Mouse (Mus musculus) MEL-GATA-1-ER (cell line): ENCODE measurements at regions not wholly inside any gene's neighbourhood (a gene's known extent, or its start where the extent isn't known, plus 50 kb on each side); places are given as distances from the start of the nearest gene placed in this dataset.

Experiments
- DNase-seq: peaks from one replicate; pipeline ENCODE4 v3.0.0-alpha.2; 2012; ENCODE audit warnings: low read depth; ENCODE audit errors: extremely low read depth

- no peak for DNase-seq
These were observed 387.9 kb upstream of the 4921530L21Rik start for GRCm38 (mm10) chr14:95493154-95493553.

- DNase-seq: no peak
These were observed 387.1 kb upstream of the 4921530L21Rik start for GRCm38 (mm10) chr14:95493958-95494357.

GRCm38 (mm10) chr14:95515072-95515471 lies 366.0 kb upstream of the 4921530L21Rik start:
- no peak for DNase-seq

- DNase-seq: no peak
These were observed 362.2 kb upstream of the 4921530L21Rik start for GRCm38 (mm10) chr14:95518837-95519236.

- peak; percentile 41 for DNase-seq
These were observed 337.2 kb upstream of the 4921530L21Rik start for GRCm38 (mm10) chr14:95543863-95544262.

- no peak for DNase-seq
These were observed 290.0 kb upstream of the 4921530L21Rik start for GRCm38 (mm10) chr14:95591075-95591474.

- no peak for DNase-seq
These were observed 284.7 kb upstream of the 4921530L21Rik start for GRCm38 (mm10) chr14:95596385-95596784.

GRCm38 (mm10) chr14:95645980-95646379 lies 235.1 kb upstream of the 4921530L21Rik start:
- DNase-seq: no peak

GRCm38 (mm10) chr14:95659552-95659951 lies 221.5 kb upstream of the 4921530L21Rik start:
- DNase-seq: no peak

GRCm38 (mm10) chr14:95660862-95661261 lies 220.2 kb upstream of the 4921530L21Rik start:
- DNase-seq: no peak

GRCm38 (mm10) chr14:95661416-95661815 lies 219.6 kb upstream of the 4921530L21Rik start:
- DNase-seq: no peak

GRCm38 (mm10) chr14:95687448-95687847 lies 193.6 kb upstream of the 4921530L21Rik start:
- DNase-seq: no peak

GRCm38 (mm10) chr14:95688611-95689010 lies 192.4 kb upstream of the 4921530L21Rik start:
- no peak for DNase-seq

GRCm38 (mm10) chr14:95726082-95726481 lies 155.0 kb upstream of the 4921530L21Rik start:
- DNase-seq: no peak

- no peak for DNase-seq
These were observed 105.3 kb upstream of the 4921530L21Rik start for GRCm38 (mm10) chr14:95775737-95776136.

- DNase-seq: peak; percentile 11
These were observed 103.6 kb upstream of the 4921530L21Rik start for GRCm38 (mm10) chr14:95777439-95777838.
